In the genomic region with DNA sequence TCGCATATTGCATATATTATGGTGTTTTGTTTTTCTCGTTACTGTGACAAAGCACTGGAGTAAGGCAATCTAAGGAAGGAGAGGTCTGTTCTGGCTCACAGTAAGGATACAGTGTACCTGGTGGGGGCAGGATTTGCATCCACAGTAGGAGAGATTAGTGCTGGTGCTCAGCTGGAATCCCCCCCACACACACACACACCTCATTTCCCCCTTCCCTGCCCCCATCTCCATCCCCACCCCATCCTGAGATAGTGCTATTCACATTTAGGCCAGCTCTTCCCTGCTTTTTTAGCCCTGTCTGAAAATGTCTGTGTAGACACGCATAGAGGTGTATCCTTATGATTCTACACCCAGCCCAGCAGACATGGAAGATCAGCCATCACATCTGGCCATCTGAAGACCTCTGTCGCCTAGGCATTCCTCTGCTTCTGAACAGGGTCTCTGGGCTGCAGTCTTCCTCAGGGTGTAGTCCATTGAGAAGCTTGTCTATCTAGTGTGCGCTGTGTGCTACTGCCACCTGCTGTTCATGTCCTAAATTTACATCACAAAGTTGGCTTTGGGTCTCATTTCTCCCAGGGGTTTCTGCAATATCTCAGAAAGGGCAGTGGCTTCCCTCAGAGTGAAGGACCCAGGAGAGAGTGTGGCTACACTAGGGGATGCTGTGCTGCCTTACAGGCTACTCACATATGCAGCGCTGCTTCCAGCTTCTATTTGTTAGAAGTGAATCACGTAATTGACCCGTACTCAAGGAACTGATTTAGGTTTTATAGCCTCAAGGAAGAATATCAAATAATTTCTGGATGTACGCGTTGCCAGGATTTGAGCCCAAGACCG, we compare ENCODE assay signal across 9 mouse cellular contexts. TPM values are rescaled to one million over a fixed set of nuclear protein-coding genes. Genes with fewer than 3 reads are reported as not detected.
DNase-seq lines count a peak whose midpoint lies in the region; ATAC-seq and TF ChIP-seq lines count a peak whose summit lies in the region.
"Had no signal": no experiment of that assay in that cellular context is flagged by ENCODE, and none has a peak within 500 bp of the region (broad histone marks: within the 10 kb centered on the region; RNA-seq: fewer than 3 reads in every experiment).

No protein-coding gene starts in this region.

- H3K4me2 ChIP-seq in liver, embryonic 11.5 days: no peak overlapping the region
- no peak overlapping the region for H3K4me2 ChIP-seq in stomach, postnatal 0 days (replicated peaks; ENCODE audit: low read depth)

- peak; percentile 23 to 38 for DNase-seq in urinary bladder, adult 18-20 months (ENCODE audit: low spot score in 2 of 2)
- no peak for DNase-seq in urinary bladder, adult 2 months (ENCODE audit: low spot score)
- DNase-seq in cerebellum, postnatal 10 days: peak; percentile 80 to 82
- DNase-seq in gastrocnemius, postnatal 10 days: peak; percentile 57
- peak; percentile 68 for DNase-seq in kidney, adult 2 months
- no peak for DNase-seq in liver, embryonic 11.5 days (ENCODE audit: low spot score)
- peak; percentile 83 for DNase-seq in naive thymus-derived CD4-positive, alpha-beta T cell, adult 2 months (ENCODE audit: low read depth)
- peak; percentile 63 for DNase-seq in stomach, postnatal 0 days (ENCODE audit: low spot score)

- peak; percentile 84 for TF ChIP-seq CTCF in kidney, adult 2 months (conservative IDR thresholded peaks at IDR 0.05; ENCODE audit: insufficient read depth, insufficient read length, low read depth, low read length)
- TF ChIP-seq CTCF in stomach, postnatal 0 days (IDR thresholded peaks at IDR 0.05; ENCODE audit: low read depth): peak; percentile 95

- 0 out of 2 replicates have a peak, but pooled peaks cover 3% of the 10 kb centered on the region for H3K9me3 ChIP-seq in liver, embryonic 11.5 days (ENCODE audit: control insufficient read depth, low read length)
- no peaks in the 10 kb centered on the region for H3K9me3 ChIP-seq in stomach, postnatal 0 days (ENCODE audit: control insufficient read depth, low read length)

- ATAC-seq in liver, embryonic 11.5 days (replicated peaks; ENCODE audit: low FRiP score): peak; percentile 50
- peak; percentile 48; the same call in 1 of the 2 replicates for ATAC-seq in stomach, postnatal 0 days (ENCODE audit: low FRiP score, low TSS enrichment)

- no peak overlapping the region for H3K9ac ChIP-seq in liver, embryonic 11.5 days (ENCODE audit: low read depth, low read length)
- H3K9ac ChIP-seq in stomach, postnatal 0 days (ENCODE audit: low read length): no peak overlapping the region

- no peak for TF ChIP-seq EP300 in stomach, postnatal 0 days (optimal IDR thresholded peaks at IDR 0.05)

- H3K27me3 ChIP-seq in kidney, adult 2 months (replicated peaks; ENCODE audit: control insufficient read depth, insufficient read depth, low read length): no peaks in the 10 kb centered on the region
- no peaks in the 10 kb centered on the region for H3K27me3 ChIP-seq in liver, embryonic 11.5 days (replicated peaks; ENCODE audit: control insufficient read depth, insufficient read depth, low read length)
- H3K27me3 ChIP-seq in stomach, postnatal 0 days (ENCODE audit: control insufficient read depth, insufficient read depth, low read length): no peaks in the 10 kb centered on the region

- H3K4me3 ChIP-seq in kidney, adult 2 months (ENCODE audit: insufficient read depth, low read depth, low read length): no peak overlapping the region
- no peak overlapping the region for H3K4me3 ChIP-seq in liver, embryonic 11.5 days (ENCODE audit: low read depth, low read length)
- H3K4me3 ChIP-seq in stomach, postnatal 0 days (ENCODE audit: low read depth, low read length): no peak overlapping the region
- H3K4me3 ChIP-seq: erythroblast, embryonic 14.5 days had no signal

- no peak for TF ChIP-seq POLR2A in kidney, adult 2 months (IDR thresholded peaks at IDR 0.05; ENCODE audit: low read depth, low read length)

- no peaks in the 10 kb centered on the region for H3K36me3 ChIP-seq in kidney, adult 2 months (ENCODE audit: control insufficient read depth, insufficient read depth, low read length)
- no peaks in the 10 kb centered on the region for H3K36me3 ChIP-seq in liver, embryonic 11.5 days (ENCODE audit: control insufficient read depth, insufficient read depth, low read length)
- no peaks in the 10 kb centered on the region for H3K36me3 ChIP-seq in stomach, postnatal 0 days (ENCODE audit: control insufficient read depth, insufficient read depth, low read length)

- H3K4me1 ChIP-seq in kidney, adult 2 months (ENCODE audit: control insufficient read depth, insufficient read depth, low read length): 0 out of 2 replicates have a peak, but pooled peaks cover 5% of the 10 kb centered on the region
- no peaks in the 10 kb centered on the region for H3K4me1 ChIP-seq in liver, embryonic 11.5 days (replicated peaks; ENCODE audit: control insufficient read depth, insufficient read depth, low read length)
- no peaks in the 10 kb centered on the region for H3K4me1 ChIP-seq in stomach, postnatal 0 days (replicated peaks; ENCODE audit: control insufficient read depth, insufficient read depth)

- no peak overlapping the region for H3K27ac ChIP-seq in kidney, adult 2 months (ENCODE audit: insufficient read depth, low read depth, low read length)
- H3K27ac ChIP-seq in liver, embryonic 11.5 days (ENCODE audit: low read depth, low read length): no peak overlapping the region
- no peak overlapping the region for H3K27ac ChIP-seq in stomach, postnatal 0 days (replicated peaks)

- 59% methylated on average over 11 of the region's 11 CpGs for WGBS in kidney, adult 2 months
- 56% methylated on average over 11 of the region's 11 CpGs for WGBS in liver, embryonic 11.5 days
- WGBS in stomach, postnatal 0 days: 59% methylated on average over 11 of the region's 11 CpGs

RNA-seq across cellular contexts. Expression of a gene that starts 44.4 kb away (rescaled TPM):
- 24.7 and 25.4 TPM in 2 replicates for polyA plus RNA-seq in urinary bladder, adult 2 months (2012; rRNA removed)
- 10 to 100 TPM; 24.9 to 30.6 TPM for total RNA-seq in gastrocnemius, postnatal 10 days (2021)
- polyA plus RNA-seq in kidney, adult 2 months (2012; rRNA removed): 18.3 and 23.1 TPM in 2 replicates
- 92.2 and 109 TPM in 2 replicates for polyA plus RNA-seq in liver, embryonic 11.5 days (2014; fragmentation: Nextera tagmentation; extraction: Ambion mirVana)
- polyA plus RNA-seq in stomach, postnatal 0 days (2015; fragmentation: Nextera tagmentation; extraction: Ambion mirVana): 32.0 and 32.1 TPM in 2 replicates

Comparison
In these comparisons a context has a peak if more than half of its experiments do, and no peak if none do; other contexts are left out.
1. DNase-seq: peak in urinary bladder, adult 18-20 months (2 of 2), cerebellum, postnatal 10 days (2 of 2), gastrocnemius, postnatal 10 days (single experiment), kidney, adult 2 months (single experiment), naive thymus-derived CD4-positive, alpha-beta T cell, adult 2 months (single experiment) and stomach, postnatal 0 days (single experiment); none in urinary bladder, adult 2 months (single experiment) and liver, embryonic 11.5 days (single experiment).